Mouse (Mus musculus) 3134 (cell line): ENCODE measurements around the gene Gm5622.
"Not testable (repeated sequence)": the region's sequence is repeated elsewhere in the genome, so short reads cannot be mapped to it uniquely, and the experiment has no call there.

Source experiments
- DNase-seq: peaks from one replicate; pipeline ENCODE4 v3.0.0-alpha.2; 2011; ENCODE audit warnings: low spot score; ENCODE audit not compliant: insufficient read length; ENCODE audit errors: extremely low read depth

Gene Gm5622

GRCm38 (mm10) chr14:51552490-51552889 lies at the start of gene Gm5622:
TSS of gene Gm5622 (plus strand) at chr14:51552790.
- no peak for DNase-seq

- DNase-seq: no peak
These were observed 45.2 kb upstream of the Gm5622 start for GRCm38 (mm10) chr14:51507416-51507815.

GRCm38 (mm10) chr14:51573963-51574362 lies 21.4 kb downstream of the Gm5622 start, which contains the start of gene Gm17175:
TSS of gene Gm17175 (minus strand) at chr14:51574063.
- not testable (repeated sequence) for DNase-seq

GRCm38 (mm10) chr14:51592039-51592438 lies 39.4 kb downstream of the Gm5622 start, which contains the start of gene Gm17174:
TSS of gene Gm17174 (minus strand) at chr14:51592139.
- not testable (repeated sequence) for DNase-seq

- no peak for DNase-seq
These were observed 58.6 kb downstream of the Gm5622 start, which contains the start of gene Gm17078 for GRCm38 (mm10) chr14:51611210-51611609. TSS of gene Gm17078 (minus strand) at chr14:51611310.

GRCm38 (mm10) chr14:51632426-51632825 lies 79.8 kb downstream of the Gm5622 start:
- DNase-seq: not testable (repeated sequence)

GRCm38 (mm10) chr14:51635566-51635965 lies 83.0 kb downstream of the Gm5622 start, which contains the start of gene Gm4181:
TSS of gene Gm4181 (minus strand) at chr14:51635666.
- DNase-seq: not testable (repeated sequence)

- DNase-seq: peak; percentile 2
These were observed 124.7 kb downstream of the Gm5622 start for GRCm38 (mm10) chr14:51677269-51677668.

GRCm38 (mm10) chr14:51695368-51695767 lies 142.8 kb downstream of the Gm5622 start, which contains the start of gene Gm17079:
TSS of gene Gm17079 (minus strand) at chr14:51695468.
- not testable (repeated sequence) for DNase-seq
